Mouse (Mus musculus): Measurements from ENCODE around the gene Pde8a.

Gene Pde8a

GRCm38 (mm10) chr7:81272908-81273307, 59.5 kb downstream of the Pde8a start:
- no peak for DNase-seq (ENCODE audit: low spot score)

- no peak for DNase-seq (ENCODE audit: low spot score)
Observed at GRCm38 (mm10) chr7:81278966-81279365, 65.6 kb downstream of the Pde8a start.

- DNase-seq (ENCODE audit: low spot score): no peak
Observed at GRCm38 (mm10) chr7:81281240-81281639, 67.8 kb downstream of the Pde8a start.

- no peak for DNase-seq (ENCODE audit: low spot score)
Observed at GRCm38 (mm10) chr7:81286456-81286855, 73.1 kb downstream of the Pde8a start.

GRCm38 (mm10) chr7:81286946-81287345, 73.5 kb downstream of the Pde8a start:
- no peak for DNase-seq (ENCODE audit: low spot score)

GRCm38 (mm10) chr7:81295169-81295568, 81.8 kb downstream of the Pde8a start:
- DNase-seq (ENCODE audit: low spot score): no peak

GRCm38 (mm10) chr7:81298206-81298605, 84.8 kb downstream of the Pde8a start:
- DNase-seq (ENCODE audit: low spot score): no peak

GRCm38 (mm10) chr7:81301323-81301722, 87.9 kb downstream of the Pde8a start:
- DNase-seq (ENCODE audit: low spot score): no peak

- peak; percentile 22 for DNase-seq (ENCODE audit: low spot score)
Observed at GRCm38 (mm10) chr7:81303682-81304081, 90.3 kb downstream of the Pde8a start.

- DNase-seq (ENCODE audit: low spot score): no peak
Observed at GRCm38 (mm10) chr7:81304100-81304499, 90.7 kb downstream of the Pde8a start.

GRCm38 (mm10) chr7:81304675-81305074, 91.3 kb downstream of the Pde8a start:
- DNase-seq (ENCODE audit: low spot score): no peak

GRCm38 (mm10) chr7:81307735-81308134, 94.3 kb downstream of the Pde8a start:
- no peak for DNase-seq (ENCODE audit: low spot score)

- DNase-seq (ENCODE audit: low spot score): no peak
Observed at GRCm38 (mm10) chr7:81309247-81309646, 95.9 kb downstream of the Pde8a start.

- no peak for DNase-seq (ENCODE audit: low spot score)
Observed at GRCm38 (mm10) chr7:81311130-81311529, 97.7 kb downstream of the Pde8a start.

GRCm38 (mm10) chr7:81311581-81311980, 98.2 kb downstream of the Pde8a start:
- DNase-seq (ENCODE audit: low spot score): no peak

GRCm38 (mm10) chr7:81315583-81315982, 102.2 kb downstream of the Pde8a start:
- DNase-seq (ENCODE audit: low spot score): no peak

- DNase-seq (ENCODE audit: low spot score): no peak
Observed at GRCm38 (mm10) chr7:81319749-81320148, 106.4 kb downstream of the Pde8a start.

GRCm38 (mm10) chr7:81321776-81322175, 108.4 kb downstream of the Pde8a start:
- no peak for DNase-seq (ENCODE audit: low spot score)

GRCm38 (mm10) chr7:81326043-81326442, 112.6 kb downstream of the Pde8a start:
- no peak for DNase-seq (ENCODE audit: low spot score)

- DNase-seq (ENCODE audit: low spot score): no peak
Observed at GRCm38 (mm10) chr7:81326859-81327258, 113.5 kb downstream of the Pde8a start.

- no peak for DNase-seq (ENCODE audit: low spot score)
Observed at GRCm38 (mm10) chr7:81327661-81328060, 114.3 kb downstream of the Pde8a start.

- DNase-seq (ENCODE audit: low spot score): no peak
Observed at GRCm38 (mm10) chr7:81330767-81331166, 117.4 kb downstream of the Pde8a start.

GRCm38 (mm10) chr7:81331851-81332250, 118.5 kb downstream of the Pde8a start:
- DNase-seq (ENCODE audit: low spot score): no peak

GRCm38 (mm10) chr7:81335705-81336431, 122.5 kb downstream of the Pde8a start:
- no peak for DNase-seq (ENCODE audit: low spot score)

All from urinary bladder, postnatal 14 days (tissue).